Mouse (Mus musculus) frontal cortex, adult (tissue): ENCODE data around the gene Nkx2-3.

Experiments used
- ATAC-seq: cut with Nextera tagmentation; 2 replicates; pipeline ENCODE4 v1.9.2; 2017; ENCODE audit warnings: mild to moderate bottlenecking, moderate library complexity, mixed read lengths; ENCODE audit not compliant: low TSS enrichment

Nkx2-3 gene

DNA sequence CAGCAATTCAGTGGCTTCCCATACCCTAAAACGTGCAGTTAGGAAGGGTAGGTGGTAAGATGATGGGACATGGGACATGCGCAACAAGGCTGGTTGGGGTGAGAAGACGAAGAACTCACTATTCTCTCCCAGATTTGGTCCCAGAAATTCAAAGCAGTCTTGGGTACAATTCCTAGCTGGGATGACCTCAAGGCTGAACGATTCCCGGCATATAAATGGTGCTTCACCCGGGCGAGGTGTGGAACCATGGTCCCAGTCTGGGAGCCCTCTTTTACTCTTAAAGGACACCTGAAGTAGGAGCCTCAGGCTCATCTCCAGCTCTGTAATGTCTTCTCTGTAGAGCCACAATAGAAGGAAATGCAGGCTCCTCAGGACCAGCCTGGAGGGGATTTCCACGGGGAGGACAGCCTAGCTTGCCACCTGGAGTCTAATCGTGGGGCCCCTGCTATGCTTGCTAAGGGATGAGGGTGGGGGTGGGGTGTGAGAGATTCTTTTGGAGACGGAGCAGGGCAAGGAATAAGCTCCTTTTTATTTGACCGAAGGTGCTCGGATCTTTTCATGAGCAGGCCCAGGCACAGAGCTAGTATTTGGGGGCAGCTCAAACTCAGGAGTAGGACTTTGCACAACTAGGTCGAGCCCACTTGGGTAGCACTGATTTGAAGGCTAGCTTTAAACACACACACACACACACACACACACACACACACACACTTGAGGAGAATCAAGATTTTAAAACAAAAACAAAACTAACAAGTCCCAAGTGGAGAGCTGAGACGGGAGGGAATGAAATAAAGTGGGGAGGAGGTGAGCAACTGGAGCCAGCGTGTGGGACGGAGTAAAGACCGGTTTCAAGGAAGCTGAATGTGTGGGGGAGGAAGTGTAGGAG, 6.2 kb upstream of the Nkx2-3 start:
- no peak for ATAC-seq

DNA sequence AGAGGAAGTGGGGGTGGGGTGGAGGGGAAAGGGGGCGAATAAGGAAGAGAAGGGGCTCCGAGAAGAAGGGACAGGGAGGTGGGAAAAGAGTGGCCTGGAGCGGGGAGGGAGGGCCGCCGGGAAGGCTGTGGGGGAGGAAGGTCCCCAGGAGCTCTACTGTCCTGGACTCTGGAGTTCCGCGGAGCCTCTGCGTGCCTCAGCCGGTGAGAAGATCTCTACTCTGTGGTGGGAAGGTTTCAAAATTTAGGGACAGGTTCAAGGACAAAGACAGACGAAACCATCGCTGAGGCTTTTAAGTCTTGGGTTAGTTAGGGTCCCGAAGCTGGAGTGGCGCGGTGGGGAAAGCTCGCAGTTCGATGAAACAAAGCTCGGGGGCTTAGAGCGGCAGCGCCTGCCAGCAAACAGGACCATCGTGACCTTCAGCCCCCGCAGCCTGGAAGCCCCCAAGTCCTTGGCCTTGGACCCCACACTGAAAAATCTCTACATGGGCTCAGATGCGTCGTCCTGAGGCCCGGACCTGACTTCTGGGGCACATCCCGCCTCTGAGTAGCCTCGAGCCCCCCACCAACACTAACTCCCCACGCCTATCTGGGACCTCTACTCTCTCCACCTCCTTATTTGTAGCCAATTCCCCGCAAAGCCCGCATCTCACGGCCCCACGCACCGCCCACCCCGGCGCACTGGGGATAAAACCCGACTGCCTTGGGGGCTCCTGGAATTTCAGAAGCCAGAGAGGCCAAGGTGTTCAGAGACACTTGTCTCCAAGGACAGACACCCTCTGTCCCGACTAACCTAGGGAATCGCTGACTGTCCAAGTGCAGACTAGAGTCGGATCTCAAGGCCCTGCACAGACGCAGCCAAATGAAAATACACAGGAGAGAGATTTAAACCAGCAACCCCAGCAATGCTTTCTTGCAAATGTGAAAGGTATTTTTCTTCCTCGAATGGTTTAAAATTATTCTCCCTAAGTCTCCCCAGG, 5.3 kb upstream of the Nkx2-3 start:
- ATAC-seq = no peak

DNA sequence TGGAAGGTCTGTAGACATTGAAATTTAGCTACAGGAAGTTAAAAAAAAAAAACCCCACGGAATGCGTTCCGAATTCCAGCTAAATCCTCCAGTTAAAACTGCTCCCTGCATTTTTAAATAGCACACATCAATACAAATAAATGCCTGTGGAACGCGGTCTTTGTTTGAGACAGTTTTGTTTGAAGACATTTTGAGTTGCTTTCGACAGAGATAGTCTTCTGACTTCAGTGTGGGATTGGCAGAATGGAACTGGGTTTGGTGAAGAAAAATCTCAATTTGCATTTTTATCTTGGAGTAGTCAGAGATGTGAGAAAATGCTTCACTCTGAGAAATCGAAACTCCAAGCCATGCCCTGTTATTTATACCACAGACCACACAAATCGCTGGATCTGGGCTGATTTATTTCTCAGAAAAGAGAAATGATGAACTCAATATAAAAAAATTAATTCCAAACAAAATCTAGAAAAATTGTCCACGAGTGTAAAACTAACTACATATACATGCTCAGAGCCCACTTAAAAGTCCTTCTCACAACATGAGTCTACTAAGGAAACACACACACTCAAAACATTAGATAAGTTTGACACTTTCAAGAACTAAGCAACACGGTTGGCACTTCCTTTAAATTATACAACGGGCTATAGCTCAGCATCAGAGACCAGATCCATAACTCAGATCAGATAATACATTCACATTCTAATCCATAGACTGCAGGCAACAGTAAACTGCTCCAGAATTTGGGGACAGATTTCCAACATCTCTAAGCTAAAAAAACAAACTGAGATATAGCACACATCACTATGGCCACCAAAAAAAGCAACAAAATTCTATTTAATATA, 4.1 kb upstream of the Nkx2-3 start:
- no peak for ATAC-seq

GRCm38 (mm10) chr19:43608711-43609457, 3.2 kb upstream of the Nkx2-3 start:
- ATAC-seq = no peak

DNA sequence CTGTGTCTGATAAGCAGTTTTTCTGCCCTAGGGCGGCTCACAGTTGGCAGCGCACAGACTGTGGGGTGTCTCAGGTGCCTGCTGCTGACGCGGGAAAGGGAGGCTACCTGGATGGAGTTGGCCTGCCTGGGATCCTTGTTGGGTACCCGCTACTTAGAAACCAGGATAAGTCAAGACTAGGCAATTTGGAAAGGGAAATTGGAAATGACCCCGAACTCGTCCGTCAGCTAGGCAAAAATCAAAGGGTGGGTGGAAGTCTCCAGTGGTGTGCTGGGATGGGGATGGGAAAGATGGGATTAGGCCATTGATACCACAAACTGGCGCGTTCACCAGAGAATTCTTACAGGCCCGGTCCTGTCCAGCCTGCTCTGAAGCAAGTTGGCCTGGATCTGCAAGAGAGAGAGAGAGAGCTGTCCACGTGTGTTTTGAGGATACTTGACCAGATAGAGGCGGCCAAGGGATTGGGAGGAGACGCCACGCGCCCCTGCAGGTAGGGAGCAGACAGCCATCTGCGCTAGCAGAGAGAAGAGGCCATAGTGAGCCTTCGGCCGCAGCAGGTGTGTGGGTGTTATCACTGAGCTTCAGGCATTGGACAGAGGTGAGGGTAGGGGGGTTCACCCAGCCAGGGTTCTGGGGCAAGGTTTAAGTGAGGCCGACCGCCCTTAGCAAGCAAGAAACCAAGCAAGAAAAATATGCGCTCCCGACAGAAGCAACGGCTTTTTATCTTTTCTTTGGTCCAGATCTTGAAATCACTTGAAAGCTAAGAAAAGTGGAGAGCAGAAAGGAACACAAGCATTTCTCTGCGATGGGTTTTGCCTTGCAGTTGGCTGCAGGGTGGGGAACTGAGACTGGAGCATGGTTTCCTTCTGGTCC, 2.4 kb upstream of the Nkx2-3 start:
- ATAC-seq = no peak

GRCm38 (mm10) chr19:43610341-43610848, 1.7 kb upstream of the Nkx2-3 start:
- ATAC-seq = no peak

- ATAC-seq = no peak
Measured at GRCm38 (mm10) chr19:43611110-43611509, 1.0 kb upstream of the Nkx2-3 start.

- ATAC-seq = no peak
Measured at GRCm38 (mm10) chr19:43611561-43611960, 564 bp upstream of the Nkx2-3 start.

GRCm38 (mm10) chr19:43612501-43612971, 411 bp downstream of the Nkx2-3 start:
- ATAC-seq = no peak

DNA sequence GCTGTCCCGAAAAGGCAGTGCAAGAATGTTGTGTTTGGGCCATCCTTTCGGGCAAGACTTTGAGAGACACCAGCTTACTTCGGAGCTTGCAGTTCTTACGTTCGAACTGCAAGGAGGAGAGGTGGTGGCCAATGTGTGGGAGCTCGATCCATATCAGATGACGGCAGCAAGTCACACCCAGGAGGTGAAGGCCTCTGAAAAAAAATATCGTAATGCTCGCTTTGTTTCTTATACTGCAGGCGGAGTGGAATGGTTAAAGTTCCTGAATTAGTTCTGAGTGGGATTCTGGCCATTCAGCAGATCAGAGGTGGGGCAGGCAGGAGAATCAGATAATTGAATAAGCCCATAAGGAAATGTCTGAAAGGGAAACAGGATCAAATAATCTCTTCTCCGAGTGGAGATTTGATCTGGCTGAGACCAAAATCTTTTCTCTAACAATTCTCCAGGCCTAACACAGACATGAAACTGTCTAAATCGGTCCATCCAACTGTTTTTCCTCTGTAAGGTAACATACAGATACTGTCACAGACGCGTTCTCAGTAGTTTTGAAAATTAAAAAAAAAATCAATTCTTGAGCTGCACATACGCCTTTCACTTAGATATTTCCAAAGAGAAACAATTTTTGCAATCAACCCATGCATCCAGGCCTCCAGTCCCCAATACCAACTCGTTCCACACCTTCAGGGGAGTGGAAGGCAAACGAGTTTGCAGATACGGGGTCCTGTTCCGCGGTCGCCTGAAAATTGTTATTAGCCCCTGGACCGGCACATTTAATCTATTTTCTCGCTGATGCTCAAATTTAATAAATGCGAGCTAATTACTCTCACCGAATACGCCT, 1.4 kb downstream of the Nkx2-3 start:
- ATAC-seq = no peak

GRCm38 (mm10) chr19:43614341-43615073, 2.4 kb downstream of the Nkx2-3 start:
- no peak for ATAC-seq

GRCm38 (mm10) chr19:43615074-43615445, 2.9 kb downstream of the Nkx2-3 start:
- no peak for ATAC-seq

DNA sequence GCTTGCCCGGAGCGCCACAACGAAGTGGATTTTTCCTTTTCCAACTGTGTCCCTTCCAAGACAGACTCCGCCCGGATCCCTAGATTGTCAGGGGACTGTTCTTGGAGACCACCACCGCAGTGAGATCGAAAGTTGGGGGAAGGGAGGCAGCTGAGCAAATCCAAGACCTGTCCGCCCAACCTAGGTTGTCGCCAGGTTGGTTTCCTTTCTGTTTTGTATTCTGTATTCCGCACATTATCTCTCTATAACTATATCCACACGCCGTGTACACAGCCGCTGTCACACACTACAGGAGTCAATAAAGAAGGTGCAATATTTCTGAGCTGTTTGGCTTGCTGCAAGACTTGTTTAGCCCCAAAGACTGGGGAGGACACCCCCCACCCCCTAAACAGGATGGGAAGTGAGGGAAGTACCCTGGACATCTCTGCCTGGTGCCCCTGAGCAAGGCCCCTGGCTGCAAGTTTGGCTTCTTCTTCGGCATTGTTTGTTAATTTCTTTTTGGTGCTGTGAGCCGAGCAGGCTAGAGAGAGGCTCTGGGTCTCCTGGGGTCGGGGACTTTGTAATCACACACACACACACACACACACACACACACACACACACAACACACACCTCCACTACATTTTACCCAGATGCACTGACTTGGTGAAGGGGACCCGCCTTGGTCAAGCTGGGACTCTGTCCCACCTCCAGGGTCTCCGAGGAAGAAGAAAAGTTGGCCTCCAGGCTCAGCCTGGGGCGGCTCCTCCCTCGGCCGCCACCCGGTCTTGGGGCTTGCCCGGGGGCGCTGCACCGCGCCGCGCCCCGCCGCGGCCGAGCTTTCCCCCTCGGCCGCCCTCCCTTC, 3.7 kb downstream of the Nkx2-3 start:
- no peak for ATAC-seq

GRCm38 (mm10) chr19:43616415-43616861, 4.3 kb downstream of the Nkx2-3 start:
- ATAC-seq = no peak

DNA sequence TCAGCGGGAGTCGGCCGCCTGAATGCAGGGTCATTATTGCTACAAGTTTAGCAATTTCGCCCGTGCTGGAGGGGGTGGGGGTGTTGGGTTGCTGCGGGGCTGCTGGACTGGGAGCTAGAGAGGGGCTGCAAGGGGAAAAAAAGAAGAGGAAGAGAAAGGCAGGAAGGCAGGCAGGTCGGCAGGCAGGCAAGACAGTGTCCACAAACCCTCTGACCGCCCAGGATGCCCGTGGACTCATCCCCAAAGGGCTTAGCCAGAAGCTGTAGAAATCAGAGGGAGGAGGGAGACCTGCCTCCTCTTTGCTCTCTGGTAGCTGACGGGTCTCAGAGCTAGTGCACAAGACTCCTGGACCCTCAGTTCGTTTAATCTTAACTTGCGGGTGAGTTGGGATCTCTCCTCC, 4.8 kb downstream of the Nkx2-3 start:
- ATAC-seq = no peak

DNA sequence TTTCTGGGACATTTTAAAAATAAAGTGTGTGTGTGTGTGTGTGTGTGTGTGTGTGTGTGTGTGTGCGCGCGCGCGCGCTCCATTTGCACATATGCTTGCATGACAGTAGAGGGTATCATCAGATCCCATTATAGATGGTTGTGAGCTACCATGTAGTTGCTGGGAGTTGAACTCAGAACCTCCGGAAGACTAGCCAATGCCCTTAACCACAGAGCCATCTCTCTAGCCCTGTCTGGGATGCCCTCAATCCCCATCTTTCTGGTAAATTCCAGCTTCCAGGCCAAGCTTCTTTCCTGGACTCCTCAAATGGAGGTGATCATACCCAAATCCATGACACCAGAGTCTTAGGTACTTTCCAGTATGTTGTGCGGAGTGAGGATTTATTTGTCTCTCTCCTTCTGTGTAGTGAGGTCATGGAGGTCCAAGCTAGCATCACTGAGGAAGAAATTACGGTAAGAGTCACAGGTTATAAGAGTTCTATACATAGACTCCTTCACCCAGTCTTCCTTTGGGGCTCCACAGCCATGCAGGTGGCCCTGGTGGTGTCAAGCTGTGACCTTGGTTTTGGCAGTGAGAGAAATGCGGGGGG, 5.7 kb downstream of the Nkx2-3 start:
- no peak for ATAC-seq
